Mouse (Mus musculus) forebrain, postnatal 0 days (tissue): ENCODE measurements around the gene Pdxk. TPM values are rescaled to one million over a fixed set of nuclear protein-coding genes. Genes with fewer than 3 reads are reported as not detected.
A peak's percentile ranks its signal among the peaks of the same experiment; 100 is the strongest.

Experiments
- ATAC-seq: fragments of 200-750 bp; cut with Nextera tagmentation; 2 replicates; pipeline ENCODE4 v1.8.0; 2017; ENCODE audit warnings: mild to moderate bottlenecking, moderate library complexity
- DNase-seq: peaks from one replicate; pipeline ENCODE4 v3.0.0-alpha.2; 2015
- H3K27ac ChIP-seq: fragments of 300-500 bp; sonication (generic); 2 replicates; pipeline ENCODE4 v1.5.1; 2014; ENCODE audit warnings: low read depth, mild to moderate bottlenecking, antibody characterized with exemption, low read length, moderate library complexity, mixed read lengths
- H3K27me3 ChIP-seq: fragments of 300-500 bp; sonication (generic); 2 replicates; pipeline ENCODE4 v1.6.1; 2014; ENCODE audit warnings: mild to moderate bottlenecking, low read length, mixed read lengths; ENCODE audit not compliant: insufficient read depth
- H3K36me3 ChIP-seq: fragments of 300-500 bp; sonication (generic); 2 replicates; pipeline ENCODE4 v1.6.1; 2014; ENCODE audit warnings: mild to moderate bottlenecking, moderate library complexity; ENCODE audit not compliant: insufficient read depth
- H3K4me1 ChIP-seq: fragments of 300-500 bp; sonication (generic); 2 replicates; pipeline ENCODE4 v1.6.1; 2014; ENCODE audit warnings: antibody characterized with exemption; ENCODE audit not compliant: insufficient read depth
- H3K4me2 ChIP-seq: fragments of 300-500 bp; sonication (generic); 2 replicates; pipeline ENCODE4 v1.6.1; 2014; ENCODE audit warnings: low read depth, mild to moderate bottlenecking, moderate library complexity
- H3K4me3 ChIP-seq: fragments of 300-500 bp; sonication (generic); 2 replicates; pipeline ENCODE4 v1.5.1; 2014; ENCODE audit warnings: low read depth, low read length, mixed read lengths
- H3K9ac ChIP-seq: fragments of 300-500 bp; sonication (generic); 2 replicates; pipeline ENCODE4 v1.6.1; 2014; ENCODE audit warnings: mild to moderate bottlenecking
- H3K9me3 ChIP-seq: fragments of 300-500 bp; sonication (generic); 2 replicates; pipeline ENCODE4 v1.6.1; 2016; ENCODE audit warnings: low read length
- CTCF ChIP-seq: sonication (generic); IDR thresholded peaks from 2 replicates; pipeline ENCODE4 v1.5.1; 2016; ENCODE audit warnings: antibody characterized with exemption, control low read depth, low read depth
- WGBS: fragments of 180-500 bp; shearing (Covaris S2); extraction: QIAGEN DNeasy Blood & Tissue Kit; methylation state at CpG from one replicate; pipeline ENCODE4 v1.1.7; 2014; 5-methylcytosine and 5-hydroxymethylcytosine counted together
- polyA plus RNA-seq: library from polyadenylated mRNA; unstranded; fragments of >200 nt; fragmentation: Nextera tagmentation; extraction: Ambion mirVana; gene quantifications from 2 replicates; pipeline ENCODE4 v1.2.1, GENCODE M21; 2015
- total RNA-seq: library from RNA; depleted of rRNA; stranded (reverse); fragments of >200 nt; gene quantifications from 2 replicates; pipeline ENCODE4 v1.2.3, GENCODE M21; 2014

Pdxk gene
- total and polyA plus RNA-seq, 2 experiments from 2014 or later = 30.7 to 43.6 TPM

- DNase-seq (peak; percentile 50), ATAC-seq (no peak)
- H3K27me3 ChIP-seq = no peaks in the 10 kb centered on the region
- H3K9ac ChIP-seq = no peak overlapping the region
- H3K4me2 ChIP-seq = no peak overlapping the region
- peaks cover 10% of the 10 kb centered on the region; the same call in 1 of the 2 replicates for H3K4me1 ChIP-seq
- 45% methylated on average over 17 of the region's 17 CpGs for WGBS
- H3K9me3 ChIP-seq = no peaks in the 10 kb centered on the region
- no peak overlapping the region for H3K4me3 ChIP-seq
- H3K36me3 ChIP-seq = peaks cover 48% of the 10 kb centered on the region
- no peak overlapping the region for H3K27ac ChIP-seq
- no peak for TF ChIP-seq CTCF
These were observed 65.6 kb downstream of the Pdxk start for GRCm38 (mm10) chr10:78399090-78399657.

- Histone ChIP-seq H3K9me3 (no peaks in the 10 kb centered on the region), H3K9ac (peak overlapping the region; percentile 19), H3K27me3 (no peaks in the 10 kb centered on the region; the same call in 1 of the 2 replicates), H3K4me3 (peak overlapping the region; percentile 4; the same call in 1 of the 2 replicates), H3K4me1 (peaks cover 10% of the 10 kb centered on the region; the same call in 1 of the 2 replicates), H3K36me3 (peaks cover 22% of the 10 kb centered on the region), H3K27ac (peak overlapping the region; percentile 83), H3K4me2 (peak overlapping the region; percentile 38)
- peak; percentile 23 for ATAC-seq
- no peak for TF ChIP-seq CTCF
- 55% methylated on average over 4 of the region's 4 CpGs for WGBS
- DNase-seq = no peak
These were observed 68.2 kb downstream of the Pdxk start for GRCm38 (mm10) chr10:78396625-78396885.

- Histone ChIP-seq H3K9me3 (no peaks in the 10 kb centered on the region), H3K9ac (peak overlapping the region; percentile 19), H3K27ac (peak overlapping the region; percentile 83), H3K4me3 (peak overlapping the region; percentile 4; the same call in 1 of the 2 replicates), H3K36me3 (peaks cover 17% of the 10 kb centered on the region), H3K27me3 (no peaks in the 10 kb centered on the region; the same call in 1 of the 2 replicates), H3K4me2 (peak overlapping the region; percentile 38), H3K4me1 (peaks cover 10% of the 10 kb centered on the region; the same call in 1 of the 2 replicates)
- ATAC-seq (peak; percentile 94), DNase-seq (peak; percentile 98)
- peak; percentile 96 for TF ChIP-seq CTCF
- WGBS = 1% methylated on average over 17 of the region's 17 CpGs
These were observed 68.8 kb downstream of the Pdxk start for GRCm38 (mm10) chr10:78395819-78396624.

GRCm38 (mm10) chr10:78395377-78395776 lies 69.4 kb downstream of the Pdxk start:
- no peak overlapping the region for H3K9ac ChIP-seq
- peaks cover 10% of the 10 kb centered on the region; the same call in 1 of the 2 replicates for H3K4me1 ChIP-seq
- DNase-seq (peak; percentile 22), ATAC-seq (0 out of 2 replicates have a peak, but pooled peaks have one; percentile 19)
- H3K4me3 ChIP-seq = no peak overlapping the region
- 74% methylated on average over 3 of the region's 3 CpGs for WGBS
- H3K9me3 ChIP-seq = no peaks in the 10 kb centered on the region
- peaks cover 10% of the 10 kb centered on the region for H3K36me3 ChIP-seq
- H3K27ac ChIP-seq = peak overlapping the region; percentile 83
- H3K4me2 ChIP-seq = peak overlapping the region; percentile 38; the same call in 1 of the 2 replicates
- no peaks in the 10 kb centered on the region; the same call in 1 of the 2 replicates for H3K27me3 ChIP-seq
- TF ChIP-seq CTCF = peak; percentile 36; the same call in 1 of the 2 replicates

- Histone ChIP-seq H3K36me3 (no peaks in the 10 kb centered on the region), H3K9me3 (no peaks in the 10 kb centered on the region), H3K27me3 (no peaks in the 10 kb centered on the region; the same call in 1 of the 2 replicates), H3K4me1 (peaks cover 12% of the 10 kb centered on the region; the same call in 1 of the 2 replicates), H3K4me2 (no peak overlapping the region), H3K9ac (no peak overlapping the region), H3K27ac (no peak overlapping the region), H3K4me3 (no peak overlapping the region)
- ATAC-seq (no peak), DNase-seq (peak; percentile 84)
- WGBS = 3% methylated on average over 18 of the region's 18 CpGs
- peak; percentile 91 for TF ChIP-seq CTCF
These were observed 72.7 kb downstream of the Pdxk start for GRCm38 (mm10) chr10:78392072-78392471.

GRCm38 (mm10) chr10:78390982-78391470 lies 73.7 kb downstream of the Pdxk start:
- no peak overlapping the region for H3K9ac ChIP-seq
- ATAC-seq = no peak
- WGBS = 24% methylated on average over 4 of the region's 4 CpGs
- no peaks in the 10 kb centered on the region; the same call in 1 of the 2 replicates for H3K27me3 ChIP-seq
- DNase-seq = no peak
- H3K9me3 ChIP-seq = no peaks in the 10 kb centered on the region
- H3K27ac ChIP-seq = no peak overlapping the region
- H3K4me2 ChIP-seq = no peak overlapping the region
- 0 out of 2 replicates have a peak, but pooled peaks cover 7% of the 10 kb centered on the region for H3K4me1 ChIP-seq
- no peaks in the 10 kb centered on the region for H3K36me3 ChIP-seq
- no peak for TF ChIP-seq CTCF
- H3K4me3 ChIP-seq = no peak overlapping the region
